Mouse (Mus musculus) MEL-GATA-1-ER (cell line): ENCODE measurements around the gene Afap1l2.

Source experiments
- DNase-seq: peaks from one replicate; pipeline ENCODE4 v3.0.0-alpha.2; 2012; ENCODE audit warnings: low read depth; ENCODE audit errors: extremely low read depth

Afap1l2 gene

GRCm38 (mm10) chr19:56888654-56889053 is 119.4 kb downstream of the Afap1l2 start:
- no peak for DNase-seq

- no peak for DNase-seq
Measured at GRCm38 (mm10) chr19:56887879-56888278, 120.1 kb downstream of the Afap1l2 start.

DNA sequence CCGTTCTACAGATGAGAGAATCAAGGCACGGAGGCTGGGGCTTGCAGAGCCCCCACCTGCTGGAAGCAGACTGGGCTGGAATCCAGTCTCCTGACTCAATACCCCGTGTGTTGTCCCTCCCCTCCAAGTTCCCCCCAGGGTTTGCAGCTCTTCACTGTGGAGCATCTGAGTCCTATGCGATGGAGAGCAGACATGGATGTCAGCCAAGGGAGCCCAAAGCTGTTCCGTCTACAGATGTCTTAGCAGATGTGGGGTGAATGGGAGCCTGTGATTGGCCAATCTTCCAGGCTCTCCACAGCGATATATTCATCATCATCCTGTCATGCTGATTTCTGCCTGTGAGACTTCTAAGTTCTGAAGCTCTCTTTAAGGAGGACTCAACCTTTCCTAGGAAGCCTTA is 130.7 kb downstream of the Afap1l2 start:
- DNase-seq: no peak

DNA sequence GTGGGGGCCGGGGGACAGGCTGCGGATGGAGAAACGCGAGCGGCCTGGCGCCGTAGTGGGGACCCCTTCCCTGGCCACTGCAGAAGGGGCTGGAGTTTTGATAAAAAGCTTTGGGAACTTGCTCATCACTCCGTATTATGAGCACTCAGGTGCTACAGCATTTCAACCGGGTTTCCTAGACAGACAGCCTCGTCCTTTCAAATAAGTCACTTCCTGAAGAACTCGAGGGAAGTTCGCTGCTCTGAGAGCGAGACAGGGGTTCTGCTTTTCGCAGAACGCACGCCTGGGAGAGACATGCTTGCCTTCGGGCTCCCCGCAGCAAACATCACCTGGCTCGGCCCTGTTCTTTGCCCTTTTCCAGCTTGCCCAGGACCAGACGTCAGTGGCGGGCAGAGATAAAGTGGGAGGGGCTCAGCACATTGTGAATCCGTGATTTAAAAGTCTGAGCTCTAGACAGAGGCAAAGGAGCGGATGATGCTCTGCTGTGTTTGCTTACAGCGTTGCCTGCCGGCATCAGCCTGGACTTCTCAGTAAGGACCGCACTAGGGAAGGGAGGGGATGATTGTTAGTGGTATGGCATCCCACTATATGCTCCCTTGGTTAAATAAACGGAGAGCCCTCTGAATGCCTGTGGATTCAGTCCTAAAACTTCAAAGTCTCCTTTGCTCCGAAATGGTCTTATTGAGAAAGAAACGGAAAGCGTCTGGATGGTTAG is 133.3 kb downstream of the Afap1l2 start:
- DNase-seq: no peak

GRCm38 (mm10) chr19:56873816-56874600 is 134.0 kb downstream of the Afap1l2 start, which contains the start of gene Vwa2:
Vwa2 (plus strand) TSS chr19:56874249.
- no peak for DNase-seq

DNA sequence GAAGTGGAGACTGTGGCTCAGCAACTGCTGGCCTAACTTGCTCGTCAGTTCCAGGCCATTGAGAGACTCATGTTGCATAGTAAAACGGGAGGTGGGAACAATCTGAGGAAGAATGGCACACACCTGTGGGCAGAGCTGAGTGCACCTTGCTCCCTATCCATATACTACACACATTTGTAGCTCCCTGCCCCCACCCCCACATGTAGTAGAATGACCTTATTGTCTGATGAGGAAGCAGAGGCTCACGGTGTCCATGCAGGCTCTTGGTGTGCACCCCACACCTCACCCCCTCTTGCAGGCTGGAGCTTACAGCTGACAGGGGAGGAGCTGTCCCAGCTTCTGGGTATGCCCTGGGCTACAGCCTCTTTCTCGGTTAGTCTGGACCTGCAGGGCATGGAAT is 140.3 kb downstream of the Afap1l2 start:
- no peak for DNase-seq
